Mouse (Mus musculus): ENCODE measurements around the gene Zc3h13. TPM values are rescaled to one million over a fixed set of nuclear protein-coding genes. Genes with fewer than 3 reads are reported as not detected.

The Zc3h13 gene
- polyA plus RNA-seq, 1 experiment from 2014 or later: 40.1 TPM

GRCm38 (mm10) chr14:75375006-75375598 lies 90.9 kb downstream of the Zc3h13 start:
- Histone ChIP-seq H3K4me2 (no peak overlapping the region), H3K27me3 (no peaks in the 10 kb centered on the region), H3K4me3 (replicated peaks) (no peak overlapping the region), H3K36me3 (no peaks in the 10 kb centered on the region), H3K9ac (replicated peaks) (no peak overlapping the region), H3K27ac (no peak overlapping the region), H3K9me3 (no peaks in the 10 kb centered on the region), H3K4me1 (replicated peaks) (no peaks in the 10 kb centered on the region)
- no peak for ATAC-seq (ENCODE audit: insufficient number of reproducible peaks, insufficient read depth, low FRiP score, low TSS enrichment, low read depth)
- 73% methylated on average over 11 of the region's 11 CpGs for WGBS

GRCm38 (mm10) chr14:75376256-75376655 lies 92.1 kb downstream of the Zc3h13 start:
- Histone ChIP-seq H3K36me3 (no peaks in the 10 kb centered on the region), H3K9ac (replicated peaks) (no peak overlapping the region), H3K27me3 (no peaks in the 10 kb centered on the region), H3K4me1 (replicated peaks) (no peaks in the 10 kb centered on the region), H3K4me2 (no peak overlapping the region), H3K4me3 (replicated peaks) (no peak overlapping the region), H3K27ac (no peak overlapping the region), H3K9me3 (no peaks in the 10 kb centered on the region)
- no peak for ATAC-seq (ENCODE audit: insufficient number of reproducible peaks, insufficient read depth, low FRiP score, low TSS enrichment, low read depth)
- WGBS: 38% methylated on average over 2 of the region's 2 CpGs

GRCm38 (mm10) chr14:75377612-75378011 lies 93.4 kb downstream of the Zc3h13 start:
- Histone ChIP-seq H3K36me3 (no peaks in the 10 kb centered on the region), H3K4me3 (replicated peaks) (no peak overlapping the region), H3K4me2 (no peak overlapping the region), H3K4me1 (replicated peaks) (no peaks in the 10 kb centered on the region), H3K9ac (replicated peaks) (no peak overlapping the region), H3K27me3 (no peaks in the 10 kb centered on the region), H3K27ac (no peak overlapping the region), H3K9me3 (no peaks in the 10 kb centered on the region)
- no peak for ATAC-seq (ENCODE audit: insufficient number of reproducible peaks, insufficient read depth, low FRiP score, low TSS enrichment, low read depth)
- 51% methylated on average over 7 of the region's 7 CpGs for WGBS

Small RNAs within 50 kb of the gene (microRNA-seq; reads per million reads assigned to microRNA genes)
- gene Gm44482: not detected

Other genes with a start within 250 kb of the Zc3h13 start
- gene Lrrc63, start 153.5 kb upstream of the Zc3h13 start, polyA plus RNA-seq (2016; fragmentation: Nextera tagmentation; extraction: Ambion mirVana): 0.08 TPM in 2 replicates
- 21.5 and 24.5 TPM in 2 replicates for gene Lcp1, start 153.3 kb upstream of the Zc3h13 start, polyA plus RNA-seq (2016; fragmentation: Nextera tagmentation; extraction: Ambion mirVana)
- gene Cpb2, start 42.1 kb upstream of the Zc3h13 start, polyA plus RNA-seq (2016; fragmentation: Nextera tagmentation; extraction: Ambion mirVana): not detected in 2 replicates
- gene Siah3, start 171.6 kb downstream of the Zc3h13 start, polyA plus RNA-seq (2016; fragmentation: Nextera tagmentation; extraction: Ambion mirVana): 0.08 and 0.15 TPM in 2 replicates